Mouse (Mus musculus) olfactory bulb, adult 2 months (tissue): ENCODE data around the gene P4hb.

ENCODE experiments used
- CTCF ChIP-seq: fragments of 200-500 bp; IDR thresholded peaks from 2 replicates; pipeline ENCODE4 v1.5.1; 2012; ENCODE audit warnings: low read depth, mild to moderate bottlenecking, low read length, moderate library complexity; ENCODE audit not compliant: insufficient read depth
- POLR2A ChIP-seq: fragments of 200-500 bp; IDR thresholded peaks from 2 replicates; pipeline ENCODE4 v1.6.1; 2012; ENCODE audit warnings: mild to moderate bottlenecking, low read depth, low read length, moderate library complexity; ENCODE audit not compliant: insufficient read depth

DNA sequence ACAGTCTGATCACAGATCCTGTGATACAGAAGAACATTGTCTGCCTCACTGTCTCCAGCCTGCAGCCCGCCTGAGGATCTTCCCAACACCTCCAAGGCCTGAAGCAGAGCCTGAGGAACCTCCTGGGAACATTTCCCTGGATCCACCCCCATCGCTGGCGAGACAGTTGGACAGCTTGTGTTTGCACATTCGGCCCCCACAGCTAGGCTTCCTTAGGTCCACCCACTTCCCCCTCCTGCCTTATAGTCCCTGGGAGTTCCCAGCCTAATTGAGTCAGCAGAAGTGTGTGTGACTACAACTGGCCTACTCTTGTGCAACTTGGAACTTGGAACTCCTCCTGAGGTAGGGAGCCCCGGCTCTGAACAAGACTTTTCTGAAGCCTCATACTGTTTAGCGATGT lies 55.0 kb downstream of the P4hb start:
- TF ChIP-seq POLR2A (no peak), CTCF (no peak)
